Mouse (Mus musculus) midbrain, embryonic 16.5 days (tissue): Measurements from ENCODE around the gene Timm23. TPM values are rescaled to one million over a fixed set of nuclear protein-coding genes. Genes with fewer than 3 reads are reported as not detected.
"Not testable (repeated sequence)": the region's sequence is repeated elsewhere in the genome, so short reads cannot be mapped to it uniquely, and the experiment has no call there.

ENCODE experiments used
- ATAC-seq: fragments of 200-750 bp; cut with Nextera tagmentation; 2 replicates; pipeline ENCODE4 v1.8.0; 2017; ENCODE audit warnings: moderate TSS enrichment
- H3K27ac ChIP-seq: fragments of 300-500 bp; sonication (generic); 2 replicates; pipeline ENCODE4 v1.5.1; 2014; ENCODE audit warnings: mild to moderate bottlenecking, low read length, mixed read lengths
- H3K27me3 ChIP-seq: fragments of 300-500 bp; sonication (generic); 2 replicates; pipeline ENCODE4 v1.6.1; 2014; ENCODE audit warnings: low read depth, low read length, mixed read lengths; ENCODE audit not compliant: control insufficient read depth, insufficient read depth
- H3K36me3 ChIP-seq: fragments of 300-500 bp; sonication (generic); 2 replicates; pipeline ENCODE4 v1.6.1; 2014; ENCODE audit warnings: mild to moderate bottlenecking, low read length, moderate library complexity, mixed read lengths; ENCODE audit not compliant: control insufficient read depth, insufficient read depth
- H3K4me1 ChIP-seq: fragments of 300-500 bp; sonication (generic); 2 replicates; pipeline ENCODE4 v1.6.1; 2014; ENCODE audit warnings: mild to moderate bottlenecking, low read length, mixed read lengths; ENCODE audit not compliant: control insufficient read depth, insufficient read depth
- H3K4me2 ChIP-seq: fragments of 300-500 bp; sonication (generic); 2 replicates; pipeline ENCODE4 v1.6.1; 2014; ENCODE audit warnings: mild to moderate bottlenecking, low read length, mixed read lengths
- H3K4me3 ChIP-seq: fragments of 300-500 bp; sonication (generic); 2 replicates; pipeline ENCODE4 v1.5.1; 2014; ENCODE audit warnings: low read depth, mild to moderate bottlenecking, low read length, moderate library complexity, mixed read lengths
- H3K9ac ChIP-seq: fragments of 300-500 bp; sonication (generic); 2 replicates; pipeline ENCODE4 v1.6.1; 2014; ENCODE audit warnings: low read depth, low read length, mixed read lengths
- H3K9me3 ChIP-seq: fragments of 300-500 bp; sonication (generic); replicated peaks from 2 replicates; pipeline ENCODE4 v1.6.1; 2014; ENCODE audit warnings: mild to moderate bottlenecking, low read length, mixed read lengths; ENCODE audit not compliant: control insufficient read depth, poor library complexity, severe bottlenecking
- WGBS: fragments of 180-500 bp; shearing (Covaris S2); extraction: QIAGEN DNeasy Blood & Tissue Kit; methylation state at CpG from one replicate; pipeline ENCODE4 v1.1.7; 2014; 5-methylcytosine and 5-hydroxymethylcytosine counted together
- polyA plus RNA-seq: library from polyadenylated mRNA; unstranded; fragments of >200 nt; fragmentation: Nextera tagmentation; extraction: Ambion mirVana; gene quantifications from 2 replicates; pipeline ENCODE4 v1.2.1, GENCODE M21; 2015

Timm23 gene
- polyA plus RNA-seq, 1 experiment from 2014 or later, result 214 TPM

GRCm38 (mm10) chr14:32191926-32192325, 9.8 kb downstream of the Timm23 start:
- H3K27me3 ChIP-seq, result no peaks in the 10 kb centered on the region
- ATAC-seq, result no peak
- 95% methylated on average over 5 of the region's 5 CpGs for WGBS
- H3K36me3 ChIP-seq, result peaks cover 14% of the 10 kb centered on the region
- H3K4me2 ChIP-seq, result no peak overlapping the region
- no peaks in the 10 kb centered on the region for H3K4me1 ChIP-seq
- no peak overlapping the region for H3K9ac ChIP-seq
- no peak overlapping the region for H3K27ac ChIP-seq
- H3K4me3 ChIP-seq, result no peak overlapping the region
- H3K9me3 ChIP-seq, result no peaks in the 10 kb centered on the region

GRCm38 (mm10) chr14:32190627-32191391, 10.9 kb downstream of the Timm23 start:
- peaks cover 17% of the 10 kb centered on the region for H3K36me3 ChIP-seq
- no peak overlapping the region for H3K9ac ChIP-seq
- H3K4me1 ChIP-seq, result no peaks in the 10 kb centered on the region
- no peaks in the 10 kb centered on the region for H3K9me3 ChIP-seq
- no peak overlapping the region for H3K27ac ChIP-seq
- H3K4me3 ChIP-seq, result no peak overlapping the region
- no peak overlapping the region for H3K4me2 ChIP-seq
- 94% methylated on average over 6 of the region's 6 CpGs for WGBS
- no peak for ATAC-seq
- no peaks in the 10 kb centered on the region for H3K27me3 ChIP-seq

DNA sequence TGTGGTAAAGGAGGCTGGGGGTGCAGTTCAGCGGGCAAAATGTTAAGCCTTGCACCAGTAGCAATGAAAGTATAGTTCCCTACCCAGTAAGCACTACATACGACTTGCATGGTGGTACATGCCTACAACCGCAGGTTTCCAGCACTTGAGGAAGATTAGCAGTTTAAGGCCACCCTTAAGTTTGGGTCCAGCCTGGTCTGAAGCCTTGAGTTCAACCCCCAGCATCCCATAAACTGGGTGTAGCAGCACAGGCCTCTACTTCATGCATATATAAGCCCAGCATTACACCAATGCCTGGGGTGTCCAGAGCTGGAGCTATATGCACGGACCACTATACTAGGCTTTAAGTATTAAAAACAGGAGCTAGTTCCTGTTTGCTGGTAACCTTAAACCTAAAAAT, 17.9 kb downstream of the Timm23 start:
- Histone ChIP-seq H3K9me3 (no peaks in the 10 kb centered on the region), H3K4me3 (no peak overlapping the region), H3K27me3 (no peaks in the 10 kb centered on the region), H3K9ac (no peak overlapping the region), H3K4me1 (no peaks in the 10 kb centered on the region), H3K27ac (no peak overlapping the region), H3K36me3 (peaks cover 35% of the 10 kb centered on the region), H3K4me2 (no peak overlapping the region)
- ATAC-seq, result no peak
- WGBS, result 96% methylated on average over 4 of the region's 4 CpGs

DNA sequence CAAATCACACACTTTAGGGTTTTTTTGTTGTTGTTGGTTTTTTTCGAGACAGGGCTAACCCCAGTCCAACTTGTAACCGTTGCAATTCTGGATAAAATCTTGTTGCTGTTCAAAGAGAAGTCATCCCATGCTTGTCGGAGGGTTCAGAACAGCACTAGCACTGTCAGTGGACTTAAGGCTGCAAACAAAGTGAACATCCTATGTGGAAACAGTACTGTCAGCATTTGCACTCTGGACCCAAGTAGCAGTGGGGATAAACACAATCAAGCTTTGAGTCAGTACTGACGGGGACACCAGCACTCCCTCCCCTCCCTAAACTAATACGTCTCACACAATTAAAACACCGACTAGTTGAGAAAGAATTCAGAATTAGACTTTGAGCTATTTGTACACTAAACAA, 20.8 kb downstream of the Timm23 start:
- Histone ChIP-seq H3K4me1 (no peaks in the 10 kb centered on the region), H3K9me3 (no peaks in the 10 kb centered on the region), H3K4me2 (no peak overlapping the region), H3K9ac (no peak overlapping the region), H3K27me3 (no peaks in the 10 kb centered on the region), H3K27ac (no peak overlapping the region), H3K4me3 (no peak overlapping the region), H3K36me3 (peaks cover 28% of the 10 kb centered on the region)
- ATAC-seq, result no peak
- WGBS, result 93% methylated on average over 6 of the region's 6 CpGs

- Histone ChIP-seq H3K4me1 (no peaks in the 10 kb centered on the region), H3K36me3 (peaks cover 25% of the 10 kb centered on the region), H3K9ac (no peak overlapping the region), H3K9me3 (no peaks in the 10 kb centered on the region), H3K27me3 (no peaks in the 10 kb centered on the region), H3K27ac (no peak overlapping the region), H3K4me3 (no peak overlapping the region), H3K4me2 (no peak overlapping the region)
- WGBS, result 94% methylated on average over 10 of the region's 10 CpGs
- ATAC-seq, result no peak
These were observed 22.1 kb downstream of the Timm23 start for GRCm38 (mm10) chr14:32179393-32180195.

- H3K4me3 ChIP-seq, H3K4me1 ChIP-seq, H3K9me3 ChIP-seq, H3K27ac ChIP-seq, ATAC-seq, H3K27me3 ChIP-seq, H3K4me2 ChIP-seq, H3K9ac ChIP-seq: not testable (repeated sequence)
- WGBS, result 87% methylated on average over 4 of the region's 5 CpGs
- peaks cover 23% of the 10 kb centered on the region for H3K36me3 ChIP-seq
These were observed 25.1 kb downstream of the Timm23 start for GRCm38 (mm10) chr14:32176590-32176989.

DNA sequence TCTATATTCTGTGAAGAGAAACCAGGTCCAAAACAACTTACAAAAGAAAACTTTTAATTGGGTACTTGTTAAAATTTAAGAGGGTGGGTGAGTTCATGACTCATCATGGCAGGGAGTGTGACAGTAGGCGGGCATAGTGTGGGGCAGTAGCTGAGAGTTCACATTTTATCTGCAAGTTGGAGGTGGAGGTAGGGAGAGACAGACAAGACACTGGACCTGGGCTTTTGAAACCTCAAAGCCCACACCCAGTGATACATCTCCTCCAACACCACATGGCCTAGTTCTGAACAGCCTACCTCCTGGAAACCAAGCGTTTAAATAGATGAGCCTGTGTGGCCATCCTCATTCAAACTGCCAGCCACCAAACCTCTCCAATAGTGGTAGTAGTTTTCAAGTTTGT, 26.4 kb downstream of the Timm23 start:
- Histone ChIP-seq H3K36me3 (peaks cover 17% of the 10 kb centered on the region), H3K4me3 (no peak overlapping the region), H3K9ac (no peak overlapping the region), H3K27me3 (no peaks in the 10 kb centered on the region), H3K4me1 (no peaks in the 10 kb centered on the region), H3K4me2 (no peak overlapping the region), H3K27ac (no peak overlapping the region), H3K9me3 (no peaks in the 10 kb centered on the region)
- WGBS, result 88% methylated on average over 2 of the region's 2 CpGs
- ATAC-seq, result no peak

GRCm38 (mm10) chr14:32170137-32170536, 31.6 kb downstream of the Timm23 start:
- no peak overlapping the region for H3K4me2 ChIP-seq
- 94% methylated on average over 4 of the region's 4 CpGs for WGBS
- no peak for ATAC-seq

DNA sequence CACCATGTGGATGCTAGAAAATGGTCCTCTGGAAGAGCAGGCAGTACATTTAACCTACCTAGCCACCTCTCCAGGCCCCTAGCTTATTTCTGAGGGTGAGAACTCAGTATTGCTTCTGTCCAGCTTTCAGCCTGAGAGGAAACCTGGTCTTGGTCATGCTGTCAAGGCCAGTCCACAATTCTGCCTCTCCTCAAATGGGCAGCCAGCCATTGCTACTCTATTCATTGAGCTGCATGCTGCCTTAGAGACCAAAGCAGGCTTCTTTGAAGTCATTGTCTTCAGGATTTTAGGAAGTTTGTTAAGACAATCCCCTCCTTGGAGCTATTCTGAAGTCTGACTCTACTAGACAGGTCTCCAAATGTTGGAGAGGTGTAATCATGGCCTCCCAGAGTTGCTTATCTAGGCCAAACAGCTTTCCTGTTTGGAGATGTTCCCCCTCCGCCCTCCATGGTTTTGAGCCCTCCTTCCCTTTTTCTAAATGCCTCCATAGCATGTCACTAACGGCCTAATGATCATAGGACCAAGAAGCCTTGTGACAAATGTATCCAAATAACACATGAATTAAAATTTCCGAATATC, 33.0 kb downstream of the Timm23 start:
- peaks cover 2% of the 10 kb centered on the region for H3K36me3 ChIP-seq
- H3K4me3 ChIP-seq, result no peak overlapping the region
- ATAC-seq, result no peak
- peaks cover 10% of the 10 kb centered on the region for H3K4me1 ChIP-seq
- no peaks in the 10 kb centered on the region for H3K9me3 ChIP-seq
- no peak overlapping the region for H3K9ac ChIP-seq
- no peak overlapping the region for H3K4me2 ChIP-seq
- no peaks in the 10 kb centered on the region for H3K27me3 ChIP-seq
- 74% methylated on average over 3 of the region's 3 CpGs for WGBS
- H3K27ac ChIP-seq, result no peak overlapping the region

More at GRCm38 (mm10) chr14:32170137-32170536, 31.6 kb downstream of the Timm23 start:
- H3K9me3 ChIP-seq, result no peaks in the 10 kb centered on the region
- H3K27ac ChIP-seq, result no peak overlapping the region
- no peak overlapping the region for H3K4me3 ChIP-seq
- H3K36me3 ChIP-seq, result peaks cover 7% of the 10 kb centered on the region
- no peak overlapping the region for H3K9ac ChIP-seq
- no peaks in the 10 kb centered on the region for H3K27me3 ChIP-seq
- peaks cover 9% of the 10 kb centered on the region for H3K4me1 ChIP-seq
